Mouse (Mus musculus) layer of hippocampus, postnatal 10 days (tissue): ENCODE measurements at regions not wholly inside any gene's neighbourhood (a gene's known extent, or its start where the extent isn't known, plus 50 kb on each side); places are given as distances from the start of the nearest gene placed in this dataset.
"Not testable (repeated sequence)": the region's sequence is repeated elsewhere in the genome, so short reads cannot be mapped to it uniquely, and the experiment has no call there.

ENCODE experiments used
- DNase-seq, 2 experiments: peaks; one replicate each; pipeline ENCODE4 v3.0.0; 2021; ENCODE audit warnings: low spot score in 2 of 2

DNA sequence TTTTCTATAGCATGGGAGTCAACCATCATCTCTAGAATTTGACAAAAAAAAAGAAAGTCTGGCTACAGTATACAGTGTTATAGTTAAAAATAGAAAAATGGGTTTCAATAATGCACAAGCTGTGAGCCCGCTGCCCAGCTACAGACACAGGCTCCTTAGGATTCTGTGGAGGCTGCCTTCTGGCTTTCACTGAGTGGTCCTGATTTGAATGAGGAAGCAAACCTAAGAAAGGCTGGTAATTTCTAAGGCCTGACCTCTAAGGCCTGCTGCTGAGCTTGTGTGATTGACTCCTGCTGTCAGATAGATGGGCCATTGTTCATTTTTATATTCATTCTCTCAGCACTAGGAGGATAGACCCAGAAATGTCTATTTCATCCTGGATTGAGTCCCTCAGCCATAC is 67.7 kb downstream of the Alg10b start:
- peak in 1 of 2 experiments; percentile 17 for DNase-seq

DNA sequence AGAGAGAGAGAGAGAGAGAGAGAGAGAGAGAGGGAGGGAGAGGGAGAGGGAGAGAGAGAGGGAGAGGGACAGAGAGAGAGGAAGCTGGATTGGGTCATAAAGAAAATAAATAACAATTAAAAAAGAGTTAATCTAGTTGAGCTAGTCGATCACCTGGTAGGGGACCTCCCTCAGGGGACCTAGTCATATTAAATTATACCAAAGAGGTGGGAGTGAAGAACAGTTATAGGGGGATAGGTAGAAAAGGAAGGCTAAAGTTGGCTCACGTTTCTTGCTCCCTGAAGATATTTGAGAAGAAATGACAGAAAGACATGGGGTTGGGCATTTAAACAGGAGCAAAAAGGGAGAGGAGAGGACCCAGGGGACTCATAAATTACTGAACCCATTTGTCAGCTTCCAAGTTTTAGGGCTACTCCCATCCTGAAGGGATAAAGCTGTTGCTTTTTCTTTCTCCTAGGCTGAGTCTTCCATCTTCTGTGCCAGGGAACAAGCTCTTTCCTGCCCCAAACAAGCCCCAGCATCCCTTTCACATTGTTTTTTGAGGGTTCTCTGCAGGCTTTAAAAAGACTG is 70.3 kb downstream of the Alg10b start:
- no peak for DNase-seq

DNA sequence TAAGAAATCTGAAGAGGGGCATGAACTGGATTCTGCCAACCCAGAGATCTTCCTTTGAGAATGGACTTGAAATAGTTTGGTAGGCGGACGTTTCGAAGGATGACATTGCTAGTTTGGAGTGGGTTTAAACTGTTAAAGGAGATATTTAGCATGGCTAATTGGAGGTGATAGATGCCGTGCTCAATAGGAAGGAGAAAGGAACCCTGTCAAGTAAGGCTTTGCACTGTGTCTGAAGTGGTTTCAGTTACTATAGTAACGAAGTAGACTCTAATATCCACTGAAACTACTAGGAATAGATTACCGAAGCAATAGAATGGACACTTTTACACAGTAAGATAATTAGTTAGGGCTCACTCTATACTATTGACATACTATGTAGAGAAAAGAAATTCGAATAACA is 74.5 kb downstream of the Alg10b start:
- DNase-seq = no peak

DNA sequence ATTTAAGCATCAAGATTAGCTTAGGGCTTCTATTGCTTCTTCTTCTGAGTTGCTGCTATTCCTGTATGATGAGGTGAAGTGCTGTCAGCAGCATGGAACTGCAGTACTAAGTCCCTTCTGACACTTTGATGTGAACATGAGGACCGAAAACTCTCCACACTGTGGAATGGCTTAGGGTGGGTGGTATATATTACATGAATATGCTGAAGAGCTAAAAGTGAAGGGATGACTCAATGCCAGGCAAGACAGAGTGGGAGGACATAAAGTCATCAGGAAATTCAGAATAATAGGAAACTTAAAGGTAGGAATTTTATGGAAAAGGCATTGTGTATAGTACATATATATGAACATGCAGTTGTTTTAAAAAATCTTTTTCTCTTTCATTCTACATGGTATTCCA is 79.3 kb downstream of the Alg10b start:
- DNase-seq = no peak

DNA sequence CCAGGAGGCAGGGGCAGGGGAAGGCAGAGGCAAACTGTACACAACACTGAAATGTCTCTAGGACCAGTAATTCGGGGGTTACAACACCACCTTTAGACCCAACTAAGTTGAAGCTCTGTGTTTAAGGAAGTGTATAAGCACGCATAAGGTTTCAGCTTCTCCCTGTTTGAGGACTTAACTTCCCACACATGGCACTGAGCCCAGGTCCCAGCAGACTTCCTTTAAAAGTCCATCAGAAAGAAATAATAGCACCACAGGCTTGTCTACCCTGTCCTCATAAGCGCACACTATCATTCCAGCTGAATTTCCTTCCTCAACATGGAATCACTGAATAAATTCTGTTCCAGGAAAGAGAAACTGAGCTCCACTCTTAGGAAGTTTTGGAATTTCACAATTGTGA is 80.9 kb downstream of the Alg10b start:
- DNase-seq = no peak

DNA sequence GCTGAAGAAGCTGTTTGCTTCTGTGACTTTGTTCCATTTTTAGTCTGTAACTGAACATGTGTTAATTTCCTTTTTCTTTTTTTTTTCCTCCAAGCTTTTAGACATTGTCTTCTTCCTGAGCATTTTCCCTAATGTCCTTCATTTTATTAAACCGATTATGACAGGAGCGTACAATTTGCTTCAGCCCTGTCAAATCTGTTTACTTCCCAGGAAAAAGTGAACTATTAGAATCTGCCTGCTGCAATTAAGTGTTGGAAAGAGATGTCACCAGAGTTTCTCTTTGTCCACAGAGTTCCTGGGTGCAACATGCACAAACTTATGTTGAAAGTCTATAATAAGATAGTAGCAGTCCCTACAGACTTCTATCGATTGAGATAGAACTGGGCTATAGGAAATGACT is 82.8 kb downstream of the Alg10b start:
- no peak for DNase-seq

DNA sequence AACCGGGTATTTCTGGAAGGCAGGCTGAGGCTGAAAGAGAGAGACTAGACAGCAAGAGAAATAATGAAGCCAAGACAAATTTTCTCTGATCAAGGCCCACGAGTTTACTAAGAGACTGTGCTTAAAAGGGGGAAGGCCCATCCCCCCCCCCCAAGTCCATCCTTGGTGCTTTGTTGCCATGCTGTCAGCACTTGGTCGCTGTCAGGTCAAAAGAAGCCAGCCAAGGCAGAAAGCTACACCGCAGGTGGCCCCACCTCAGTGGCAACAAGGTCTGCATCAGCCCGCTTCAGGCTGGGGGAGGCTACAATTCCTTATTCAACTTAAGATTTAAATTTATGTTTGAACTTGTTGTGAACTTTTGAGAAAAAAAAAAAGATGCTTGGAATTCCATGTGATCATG is 84.3 kb downstream of the Alg10b start:
- not testable (repeated sequence) for DNase-seq

DNA sequence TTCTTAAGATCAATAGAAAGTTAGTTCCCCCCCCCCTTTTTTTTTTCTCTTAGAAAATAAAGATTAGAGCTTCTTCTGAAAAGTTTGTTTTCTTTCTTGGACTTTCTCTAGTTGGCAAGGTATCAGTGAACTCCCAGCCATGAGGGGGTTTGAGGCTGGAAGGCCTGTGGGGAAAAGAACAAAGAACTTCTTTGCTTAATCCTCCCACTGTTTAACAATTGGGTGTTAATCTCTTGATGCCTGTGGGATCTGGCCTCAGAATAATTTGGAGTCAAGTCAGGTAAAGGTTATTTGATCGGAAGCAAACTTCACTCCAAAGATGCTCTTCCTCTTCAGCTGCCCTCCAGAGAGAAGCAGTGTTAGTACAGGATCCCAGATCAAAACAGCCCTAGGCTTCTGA is 84.8 kb downstream of the Alg10b start:
- no peak for DNase-seq

DNA sequence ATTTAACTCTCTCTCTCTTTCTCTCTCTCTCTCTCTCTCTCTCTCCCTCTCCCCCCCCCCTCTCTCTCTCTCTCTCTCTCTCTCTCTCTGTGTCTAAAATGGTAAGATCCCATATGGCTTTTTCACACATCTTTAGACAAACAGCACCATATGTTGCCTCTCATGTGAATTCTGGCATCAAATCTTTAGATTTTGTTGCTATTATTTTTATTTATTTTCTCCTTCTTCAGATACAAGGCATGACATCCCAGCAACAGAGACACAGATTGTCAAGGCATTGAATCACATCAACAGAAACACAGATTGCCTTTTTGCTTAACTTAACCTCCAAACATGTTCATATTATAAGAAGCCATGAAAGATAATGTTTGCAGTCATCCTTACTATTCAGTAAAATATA is 85.6 kb downstream of the Alg10b start:
- no peak for DNase-seq

DNA sequence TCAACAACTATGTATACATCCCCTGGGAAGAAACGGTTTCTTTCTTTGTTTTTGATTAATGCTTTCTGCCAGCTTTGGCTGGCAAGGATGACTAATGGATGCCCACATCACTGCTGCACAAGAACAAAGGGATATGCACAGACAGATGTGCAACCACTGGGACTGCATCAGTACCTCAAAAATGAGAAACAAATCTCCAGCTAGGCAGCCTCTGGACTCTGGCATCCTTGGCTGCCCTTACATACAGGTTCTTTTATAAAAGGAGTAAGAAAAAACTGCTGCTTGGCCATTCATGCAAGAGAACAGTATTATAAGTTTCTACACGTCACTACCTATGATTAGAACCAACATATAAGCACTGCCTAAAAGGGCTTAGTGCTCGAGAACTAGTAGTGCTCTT is 97.7 kb downstream of the Alg10b start:
- DNase-seq = no peak

DNA sequence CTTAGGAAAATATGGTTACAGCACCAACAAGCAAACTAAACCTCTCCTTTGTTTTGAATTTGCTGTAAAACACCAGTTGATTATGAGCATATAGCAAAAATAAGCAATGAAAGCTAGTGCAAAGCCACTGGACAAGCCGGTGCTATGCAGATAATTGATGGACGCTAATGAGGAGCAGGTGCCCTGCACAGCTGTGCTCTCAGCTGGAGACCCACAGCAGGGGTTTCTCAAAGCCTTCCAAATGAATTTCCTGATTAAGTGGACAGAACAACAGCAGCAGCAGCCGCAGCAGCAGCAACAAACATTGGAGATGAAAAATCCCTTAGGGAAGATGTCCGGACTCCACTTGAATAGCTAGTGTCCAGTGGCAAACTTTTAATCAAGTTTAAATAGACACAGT is 109.2 kb downstream of the Alg10b start:
- DNase-seq = no peak

DNA sequence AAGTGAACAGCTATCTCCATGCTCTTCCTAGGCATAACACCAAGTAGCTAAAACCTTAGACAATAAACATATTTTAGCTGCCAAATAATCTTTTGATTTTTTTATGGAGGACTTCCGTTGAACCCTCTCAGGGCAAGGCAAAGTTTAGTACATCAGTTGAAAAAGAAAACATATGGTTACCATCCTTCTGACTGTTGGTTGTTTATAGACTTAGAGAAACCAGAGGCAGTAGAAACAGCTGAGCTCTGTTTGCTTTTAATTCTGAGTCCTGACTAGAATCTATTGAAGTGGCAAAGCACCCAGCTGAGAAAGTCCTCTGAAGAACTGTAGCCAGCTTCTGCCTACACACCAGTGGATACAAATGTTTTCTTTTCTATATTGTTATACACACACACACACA is 109.7 kb downstream of the Alg10b start:
- no peak for DNase-seq

DNA sequence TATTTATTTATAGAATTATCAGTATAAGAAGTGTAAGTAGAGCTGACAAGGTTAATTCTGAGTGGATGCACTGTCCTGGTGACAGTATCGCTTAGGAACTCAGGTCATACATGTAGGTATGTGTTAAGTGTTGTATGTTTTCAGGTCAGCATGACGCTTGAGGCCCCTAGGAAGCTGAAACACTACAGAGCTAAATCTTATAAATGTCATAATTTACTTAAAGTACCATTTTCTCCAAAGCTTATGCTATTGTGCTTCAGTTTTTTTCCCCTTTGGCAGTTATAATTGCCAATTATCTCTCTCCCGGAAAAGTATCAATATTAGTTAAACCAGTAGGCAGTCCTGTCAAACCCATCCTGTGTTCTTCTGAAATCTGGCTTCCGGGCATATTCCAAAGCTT is 110.3 kb downstream of the Alg10b start:
- no peak for DNase-seq

DNA sequence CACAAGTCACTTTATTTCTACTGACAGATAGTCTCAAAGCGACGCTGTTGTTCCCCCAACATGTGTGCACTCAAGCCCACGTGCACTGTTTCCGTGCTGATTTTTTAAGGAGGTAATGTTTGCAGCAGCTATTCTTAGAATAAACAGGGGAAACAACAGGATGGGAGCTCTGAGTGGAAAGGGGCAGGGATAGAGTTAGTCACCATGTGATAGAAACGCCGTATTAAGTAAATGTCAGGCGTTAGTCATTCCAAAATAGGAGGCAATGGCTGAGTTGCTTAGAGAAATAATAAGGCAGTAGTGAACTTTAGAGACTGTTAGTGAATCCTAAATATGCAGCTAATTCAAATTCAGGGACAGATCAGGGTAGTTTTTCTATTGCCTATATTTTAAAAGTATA is 111.4 kb downstream of the Alg10b start:
- DNase-seq = no peak

DNA sequence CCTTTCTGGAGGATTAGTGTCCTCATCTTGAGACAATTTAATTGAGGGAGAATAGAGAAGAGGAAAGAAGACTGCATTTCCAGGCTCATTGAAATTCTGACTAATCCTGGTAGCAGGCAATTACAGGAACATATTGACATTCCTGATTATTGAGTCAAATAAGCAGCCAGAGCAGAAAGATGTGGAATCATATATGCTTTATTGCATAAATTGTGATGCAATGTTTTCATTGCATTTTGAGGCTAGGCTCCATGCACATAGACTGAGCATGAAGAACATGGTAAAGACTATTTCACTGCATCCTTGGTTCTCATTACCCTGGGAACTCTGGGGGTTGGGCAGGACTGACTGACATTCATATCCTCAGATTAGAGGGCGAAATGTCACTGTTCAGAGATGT is 116.0 kb downstream of the Alg10b start:
- DNase-seq = no peak

DNA sequence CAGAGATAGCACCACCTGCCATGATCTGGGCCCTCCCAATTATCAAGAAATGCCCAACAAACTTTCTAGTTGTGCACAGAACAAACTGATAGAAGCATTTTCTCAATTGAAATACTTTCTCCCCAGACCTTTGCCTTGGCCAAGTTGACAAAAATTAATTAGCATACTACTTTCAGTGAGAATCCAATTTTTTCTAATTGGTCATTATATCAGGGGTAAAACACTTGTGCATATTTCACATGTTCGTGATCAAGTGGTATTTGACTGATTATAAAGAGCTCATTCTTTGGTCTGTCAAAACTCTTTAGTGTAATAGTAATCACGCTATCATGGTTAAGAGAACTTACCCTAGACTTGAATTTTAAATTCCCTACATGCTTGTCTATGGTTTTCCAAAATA is 117.2 kb downstream of the Alg10b start:
- DNase-seq = no peak

DNA sequence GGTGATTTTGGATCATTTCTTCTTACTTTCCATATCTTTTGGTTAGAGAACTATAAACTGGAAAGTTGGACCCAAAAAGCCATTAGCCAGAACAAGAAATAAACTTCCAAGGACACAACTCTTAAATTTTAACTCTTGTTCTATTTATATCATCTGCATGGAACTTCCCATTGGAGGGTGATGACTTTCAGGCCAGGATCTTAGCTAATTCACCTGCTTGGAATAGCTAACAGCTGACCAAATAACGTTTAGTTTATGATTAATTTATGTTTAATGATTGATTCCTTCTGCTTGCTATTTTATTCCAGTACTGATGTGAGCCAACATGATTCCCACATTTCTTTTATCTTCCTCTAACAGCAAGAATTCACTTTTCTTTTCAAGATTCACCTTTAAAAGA is 119.7 kb downstream of the Alg10b start:
- no peak for DNase-seq

DNA sequence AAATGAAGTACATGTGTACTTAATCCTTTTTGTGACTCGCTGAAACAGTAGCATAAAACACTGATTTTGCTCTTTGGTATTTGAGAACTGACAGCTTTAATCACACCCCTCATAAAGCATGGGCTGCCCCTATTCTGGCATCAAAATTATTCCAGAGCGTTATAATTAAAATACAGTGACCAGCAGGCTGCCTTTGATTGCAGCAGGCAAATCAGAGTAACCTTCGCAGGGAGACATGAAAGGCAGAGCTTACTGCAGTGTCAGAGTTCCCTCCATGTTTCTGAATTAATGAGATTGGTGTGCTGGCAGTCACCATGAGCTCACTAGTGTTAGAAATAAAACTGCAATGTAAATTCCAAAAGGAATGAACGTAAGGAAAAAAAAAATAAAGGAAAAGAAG is 120.8 kb downstream of the Alg10b start:
- no peak for DNase-seq

DNA sequence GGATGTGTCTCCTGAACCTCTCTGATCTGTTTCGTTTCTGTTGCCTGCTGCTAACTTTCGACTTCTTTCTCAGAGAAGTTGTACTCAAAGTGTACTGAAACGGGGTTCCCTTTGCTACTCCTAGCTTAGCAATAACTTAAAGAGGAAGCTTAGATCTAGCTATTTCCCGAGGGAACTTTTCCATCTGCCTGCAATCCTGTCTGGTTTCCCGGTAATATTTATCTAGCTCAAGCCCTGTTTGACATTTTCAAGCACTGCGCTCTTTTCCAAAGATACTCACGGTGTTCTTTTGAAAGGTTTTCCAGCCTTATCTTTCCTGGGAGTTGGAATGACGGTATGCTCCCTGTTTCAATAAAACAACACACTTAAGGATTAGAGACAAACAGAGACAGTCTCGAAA is 122.1 kb downstream of the Alg10b start:
- no peak for DNase-seq

DNA sequence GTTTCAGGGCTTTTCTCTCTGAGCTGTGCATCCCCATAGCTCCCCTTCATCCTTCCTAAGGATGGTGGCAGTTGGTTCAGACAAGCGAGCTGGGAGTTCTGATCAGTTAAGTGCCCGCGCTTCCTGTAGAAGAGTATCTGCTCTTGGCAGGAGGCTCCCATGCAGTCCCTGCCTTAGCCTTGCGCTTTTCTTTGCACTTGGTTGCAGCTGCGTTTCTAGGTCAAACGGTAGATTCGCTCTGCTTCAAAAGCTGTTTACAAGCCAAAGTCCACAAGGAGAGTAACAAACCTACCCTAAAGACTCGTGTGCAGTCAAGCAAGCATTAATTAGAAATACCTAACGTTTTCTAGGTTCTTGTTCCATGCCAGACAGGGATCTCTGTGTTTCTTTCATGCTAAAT is 122.6 kb downstream of the Alg10b start:
- DNase-seq = no peak

DNA sequence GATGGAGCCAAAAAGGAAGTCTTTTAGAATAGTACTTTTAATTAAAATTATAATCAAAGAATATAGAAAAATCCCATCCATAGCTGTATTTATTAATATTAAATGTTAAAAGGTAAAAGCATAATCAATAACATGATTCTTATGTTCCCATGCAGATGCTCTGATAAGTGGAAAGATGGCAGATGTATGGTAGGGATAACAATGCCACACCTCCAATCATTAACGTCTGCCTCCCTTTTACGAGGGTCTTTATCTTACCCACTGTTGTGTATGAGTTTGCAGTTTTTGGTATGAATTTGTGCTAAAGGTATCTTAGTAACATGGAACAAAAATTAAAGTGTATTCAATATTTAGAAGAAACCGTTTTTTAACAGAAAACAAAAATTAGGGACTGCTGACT is 127.8 kb downstream of the Alg10b start:
- DNase-seq = no peak

DNA sequence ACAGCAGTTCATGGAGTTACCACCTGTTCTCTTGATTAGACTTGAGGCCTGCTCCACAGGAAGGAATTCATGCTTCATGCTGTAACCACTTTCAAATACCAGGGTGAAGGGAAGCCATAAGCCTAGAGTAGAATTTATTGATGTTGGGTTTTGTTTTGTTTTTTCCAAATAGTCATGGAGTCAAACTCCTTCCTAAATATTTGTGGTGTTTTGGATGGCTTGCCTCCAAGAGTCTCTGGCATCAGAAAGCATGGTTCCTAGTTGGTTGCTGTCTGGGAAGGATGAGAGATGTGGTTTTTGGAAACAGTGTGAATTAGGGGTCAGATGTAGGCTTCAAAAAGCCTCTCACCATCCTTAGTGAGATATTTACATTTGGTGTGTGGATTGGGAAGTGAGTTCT is 141.5 kb downstream of the Alg10b start:
- no peak for DNase-seq

DNA sequence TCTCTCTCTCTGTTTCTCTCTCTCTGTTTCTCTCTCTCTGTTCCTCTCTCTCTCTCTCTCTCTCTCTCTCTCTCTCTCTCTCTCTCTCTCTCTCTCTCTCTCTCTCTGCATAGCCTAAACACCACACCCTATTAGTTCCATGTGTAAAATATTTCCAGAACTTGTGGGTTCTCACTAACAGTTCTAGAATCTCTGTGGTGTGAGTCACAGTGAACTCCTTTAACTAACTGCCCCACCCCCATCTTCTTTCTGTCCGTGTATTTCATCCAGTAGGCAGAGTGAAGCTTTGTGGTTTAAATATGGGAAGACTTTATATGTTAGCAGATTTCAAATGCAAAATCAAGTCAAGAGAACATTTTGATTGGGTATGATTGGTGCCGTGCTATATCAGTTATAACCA is 153.8 kb downstream of the Alg10b start:
- DNase-seq = no peak

DNA sequence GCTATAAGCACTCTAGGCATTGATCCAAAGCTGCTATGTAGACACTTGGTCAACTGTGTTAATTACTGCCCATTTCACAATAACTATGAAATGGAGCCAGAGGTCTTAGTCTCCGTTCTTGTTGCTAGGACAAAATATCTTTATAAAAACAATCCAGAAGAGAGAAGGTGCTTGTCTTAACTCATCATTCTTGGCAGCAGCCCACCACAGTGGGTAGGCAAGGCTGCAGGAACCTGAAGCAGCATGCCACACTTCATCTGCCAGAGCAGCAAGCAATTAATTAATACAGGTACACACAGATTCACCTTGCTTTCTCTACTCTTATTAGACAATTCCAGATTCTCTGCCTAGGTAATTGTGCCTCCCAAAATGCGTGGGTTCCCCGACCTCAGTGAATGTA is 172.8 kb downstream of the Alg10b start:
- DNase-seq = no peak
